Comparison of ENCODE assay signal across 10 mouse cellular contexts in genomic region chr4:58554359-58554838, GRCm38 (mm10). TPM values are rescaled to one million over a fixed set of nuclear protein-coding genes. Genes with fewer than 3 reads are reported as not detected.
DNase-seq lines count a peak whose midpoint lies in the region; ATAC-seq and TF ChIP-seq lines count a peak whose summit lies in the region.
"Had no signal": no experiment of that assay in that cellular context is flagged by ENCODE, and none has a peak within 500 bp of the region (broad histone marks: within the 10 kb centered on the region; RNA-seq: fewer than 3 reads in every experiment).

No protein-coding gene starts in this region.

- TF ChIP-seq CTCF in stomach, postnatal 0 days (IDR thresholded peaks at IDR 0.05; ENCODE audit: low read depth): peak; percentile 4; the same call in 1 of the 2 replicates

- peak overlapping the region; percentile 0; the same call in 1 of the 2 replicates for H3K4me3 ChIP-seq in heart, embryonic 11.5 days (ENCODE audit: low read depth, low read length)
- H3K4me3 ChIP-seq in limb, embryonic 12.5 days (replicated peaks): peak overlapping the region; percentile 68
- no peak overlapping the region for H3K4me3 ChIP-seq in stomach, postnatal 0 days (ENCODE audit: low read depth, low read length)

- DNase-seq in heart, adult 9 months (ENCODE audit: low spot score in 2 of 2): no peak
- DNase-seq in right cerebral cortex, adult 2 months (ENCODE audit: low spot score in 2 of 2): peak; percentile 26 to 39
- no peak for DNase-seq in right cerebral cortex, postnatal 4 days
- DNase-seq in stomach, postnatal 0 days (ENCODE audit: low spot score): peak; percentile 28
- no peak for DNase-seq in urinary bladder, postnatal 4 days (ENCODE audit: low spot score in 2 of 2)

- peak overlapping the region; percentile 98 for H3K4me2 ChIP-seq in heart, embryonic 11.5 days
- peak overlapping the region; percentile 84 for H3K4me2 ChIP-seq in limb, embryonic 12.5 days
- H3K4me2 ChIP-seq in stomach, postnatal 0 days (replicated peaks; ENCODE audit: low read depth): peak overlapping the region; percentile 93

- 19% methylated on average over 10 of the region's 10 CpGs for WGBS in heart, embryonic 11.5 days (ENCODE audit: insufficient replicate concordance)
- 28% methylated on average over 10 of the region's 10 CpGs for WGBS in limb, embryonic 12.5 days
- 49% methylated on average over 10 of the region's 10 CpGs for WGBS in stomach, postnatal 0 days

- H3K9ac ChIP-seq in heart, embryonic 11.5 days (ENCODE audit: low read depth, low read length): no peak overlapping the region
- H3K9ac ChIP-seq in limb, embryonic 12.5 days (replicated peaks): peak overlapping the region; percentile 83; the same call in 1 of the 2 replicates
- no peak overlapping the region for H3K9ac ChIP-seq in stomach, postnatal 0 days (ENCODE audit: low read length)

- no peaks in the 10 kb centered on the region for H3K36me3 ChIP-seq in heart, embryonic 11.5 days (ENCODE audit: control insufficient read depth, insufficient read depth, low read length)
- H3K36me3 ChIP-seq in limb, embryonic 12.5 days: peaks cover 9% of the 10 kb centered on the region
- H3K36me3 ChIP-seq in stomach, postnatal 0 days (ENCODE audit: control insufficient read depth, insufficient read depth, low read length): no peaks in the 10 kb centered on the region
- H3K36me3 ChIP-seq: G1E had no signal

- H3K27ac ChIP-seq in heart, embryonic 11.5 days (ENCODE audit: low read depth, low read length): no peak overlapping the region
- H3K27ac ChIP-seq in limb, embryonic 12.5 days: peak overlapping the region; percentile 96
- peak overlapping the region; percentile 93 for H3K27ac ChIP-seq in stomach, postnatal 0 days (replicated peaks)

- ATAC-seq in heart, embryonic 11.5 days (replicated peaks; ENCODE audit: insufficient number of reproducible peaks, low FRiP score, low TSS enrichment): no peak
- no peak for ATAC-seq in limb, embryonic 12.5 days (ENCODE audit: insufficient number of reproducible peaks, insufficient read depth, low FRiP score, low TSS enrichment, low read depth)
- no peak for ATAC-seq in stomach, postnatal 0 days (ENCODE audit: low FRiP score, low TSS enrichment)
- no peak for ATAC-seq in erythroid progenitor cell, adult 5-6 weeks (replicated peaks; ENCODE audit: low FRiP score, poor library complexity, severe bottlenecking)

- H3K4me1 ChIP-seq in heart, embryonic 11.5 days (ENCODE audit: control insufficient read depth, insufficient read depth, low read length): 0 out of 2 replicates have a peak, but pooled peaks cover 3% of the 10 kb centered on the region
- peaks cover 39% of the 10 kb centered on the region for H3K4me1 ChIP-seq in limb, embryonic 12.5 days (replicated peaks)
- H3K4me1 ChIP-seq in stomach, postnatal 0 days (replicated peaks; ENCODE audit: control insufficient read depth, insufficient read depth): no peaks in the 10 kb centered on the region

- no peak for TF ChIP-seq EP300 in stomach, postnatal 0 days (optimal IDR thresholded peaks at IDR 0.05)

- H3K27me3 ChIP-seq in heart, embryonic 11.5 days (ENCODE audit: control insufficient read depth, insufficient read depth, low read length): no peaks in the 10 kb centered on the region
- H3K27me3 ChIP-seq in limb, embryonic 12.5 days: no peaks in the 10 kb centered on the region
- no peaks in the 10 kb centered on the region for H3K27me3 ChIP-seq in stomach, postnatal 0 days (ENCODE audit: control insufficient read depth, insufficient read depth, low read length)

- no peaks in the 10 kb centered on the region for H3K9me3 ChIP-seq in heart, embryonic 11.5 days (replicated peaks; ENCODE audit: control insufficient read depth, low read length)
- H3K9me3 ChIP-seq in limb, embryonic 12.5 days: no peaks in the 10 kb centered on the region
- H3K9me3 ChIP-seq in stomach, postnatal 0 days (ENCODE audit: control insufficient read depth, low read length): no peaks in the 10 kb centered on the region
- H3K9me3 ChIP-seq: megakaryocyte, embryonic 14.5 days had no signal

RNA-seq across cellular contexts. Expression of gene Lpar1, which starts 0.7 kb away (rescaled TPM):
- polyA plus RNA-seq in heart, embryonic 11.5 days (2014; fragmentation: Nextera tagmentation; extraction: Ambion mirVana): 20.5 and 21.7 TPM in 2 replicates
- 247 and 253 TPM in 2 replicates for polyA plus RNA-seq in limb, embryonic 12.5 days (2016; fragmentation: Nextera tagmentation; extraction: Ambion mirVana)
- polyA plus RNA-seq in stomach, postnatal 0 days (2015; fragmentation: Nextera tagmentation; extraction: Ambion mirVana): 36.4 and 37.5 TPM in 2 replicates
- not detected in 2 replicates for total RNA-seq in erythroid progenitor cell, adult 5-6 weeks (2015; ENCODE audit: low replicate concordance)
- not detected in 2 replicates for total RNA-seq in erythroid progenitor cell, adult 5-6 weeks (2017; ENCODE audit: low replicate concordance)
- polyA plus RNA-seq: G1E had no signal

Comparison
In these comparisons a context has a peak if more than half of its experiments do, and no peak if none do; other contexts are left out.
1. DNase-seq: peak in right cerebral cortex, adult 2 months (2 of 2) and stomach, postnatal 0 days (single experiment); none in heart, adult 9 months (0 of 2), right cerebral cortex, postnatal 4 days (single experiment) and urinary bladder, postnatal 4 days (0 of 2).
2. Peak in every context shown above with its lines, with median percentiles within 50 percentile points of each other: H3K4me2 ChIP-seq.